Mouse (Mus musculus) neutrophil, adult 83 days (primary cell): Measurements from ENCODE around the gene Entpd2. TPM values are rescaled to one million over a fixed set of nuclear protein-coding genes. Genes with fewer than 3 reads are reported as not detected.

Source experiments
- total RNA-seq, 2 experiments: library from RNA; stranded (reverse); gene quantifications; one replicate each; pipeline ENCODE4 v1.2.4; 2023

The Entpd2 gene
- total RNA-seq = not detected

GRCm38 (mm10) chr2:25395721-25396596, at the start of gene Entpd2:
Gene Entpd2, plus strand, starts transcription at chr2:25395874.

GRCm38 (mm10) chr2:25356208-25357079, 39.2 kb upstream of the Entpd2 start, which contains the start of gene Dpp7:
Gene Dpp7, minus strand, starts transcription at chr2:25356359.

GRCm38 (mm10) chr2:25365091-25365761, 30.4 kb upstream of the Entpd2 start, which contains the start of gene Uap1l1:
Gene Uap1l1, minus strand, starts transcription at chr2:25365682.

GRCm38 (mm10) chr2:25371764-25372643, 23.7 kb upstream of the Entpd2 start, which contains the start of gene Sapcd2:
Gene Sapcd2, plus strand, starts transcription at chr2:25372321.

GRCm38 (mm10) chr2:25399051-25399450, 3.4 kb downstream of the Entpd2 start, which contains the start of gene Npdc1:
Gene Npdc1, plus strand, starts transcription at chr2:25399351.

DNA sequence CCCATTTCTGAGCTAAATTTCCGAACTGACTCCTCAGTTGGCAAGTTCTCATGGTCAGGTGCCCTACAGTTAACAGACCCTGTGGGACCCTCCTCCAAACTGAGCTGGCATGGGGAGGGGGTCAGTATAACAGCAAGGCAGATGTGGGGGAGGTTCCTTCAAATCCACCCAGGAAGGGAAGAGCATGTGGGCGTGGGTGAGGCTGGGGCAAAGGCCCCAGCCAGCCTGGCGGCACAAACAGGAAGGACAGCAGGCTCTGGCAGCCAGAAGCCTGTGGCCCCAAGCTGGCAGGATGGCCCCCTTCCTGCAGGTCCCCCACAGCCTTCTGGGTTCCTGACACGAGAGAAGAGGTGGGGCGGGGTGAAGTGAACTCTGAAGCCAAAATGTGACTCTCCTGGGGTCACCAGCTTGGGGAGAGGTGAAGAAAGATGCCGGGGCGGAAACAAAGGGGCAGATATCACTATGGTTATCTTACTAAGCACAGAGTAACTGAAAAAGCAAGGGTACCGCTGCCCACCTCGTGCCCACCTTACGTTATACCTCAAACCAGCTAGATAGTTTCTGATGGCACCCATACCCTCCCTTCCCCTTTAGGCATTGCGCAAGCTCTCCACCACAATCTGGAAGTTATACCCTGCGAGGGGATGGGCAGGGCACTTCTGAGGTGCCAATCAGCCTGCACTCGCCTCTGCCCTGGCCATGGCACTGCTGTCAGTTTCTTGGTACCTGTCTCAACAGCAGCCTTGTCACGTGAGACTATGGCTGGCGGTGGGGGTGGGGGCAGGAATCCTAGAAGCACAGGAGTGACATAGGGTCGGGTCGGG, 27.1 kb downstream of the Entpd2 start, which contains the start of gene Fut7:
Gene Fut7 (plus strand): TSS at position 681 of the 824 bp plus-strand sequence.

DNA sequence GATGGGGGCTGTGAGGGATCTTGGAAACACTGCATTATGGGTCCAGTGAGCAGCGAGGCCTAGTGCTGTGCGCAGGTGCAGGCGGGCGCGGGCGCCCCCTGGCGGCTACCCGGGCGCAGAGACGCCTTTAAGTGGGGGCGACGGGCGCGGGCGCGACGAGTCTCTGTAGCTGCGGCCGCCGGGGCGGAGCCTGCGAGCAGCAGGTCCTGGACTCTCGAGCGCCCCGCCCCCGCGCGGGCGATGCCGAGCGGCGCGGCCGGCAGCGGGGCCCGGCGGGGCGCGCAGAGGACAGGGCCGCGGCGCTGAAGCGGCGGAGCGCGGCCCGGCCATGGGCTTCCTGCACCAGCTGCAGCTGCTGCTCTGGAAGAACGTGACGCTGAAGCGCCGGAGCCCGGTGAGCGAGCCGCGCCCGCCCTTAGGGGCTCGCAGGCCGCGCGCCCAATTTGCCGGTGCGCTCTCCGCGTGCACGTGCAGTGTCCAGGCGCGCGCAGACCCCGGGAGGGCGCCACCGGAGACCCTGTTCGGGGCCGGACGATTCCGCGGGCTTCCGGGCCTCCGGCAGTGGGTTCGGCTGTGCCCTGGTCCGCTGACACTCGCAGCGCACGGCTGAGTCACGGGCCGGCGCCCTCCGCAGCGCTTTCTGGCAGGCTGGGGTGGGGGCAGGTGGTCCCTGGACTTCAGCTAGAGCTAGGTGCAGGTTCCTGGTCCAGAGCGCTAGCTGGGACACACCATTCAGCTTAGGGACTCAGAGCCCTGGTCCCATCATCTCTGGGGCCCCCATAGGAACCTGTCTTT, 33.0 kb downstream of the Entpd2 start, which contains the start of gene Abca2:
Gene Abca2 (plus strand): TSS at position 262 of the 795 bp plus-strand sequence.

Other genes with a start within 250 kb of the Entpd2 start
- gene Nrarp, start 215.1 kb upstream of the Entpd2 start, total RNA-seq = 1 to 10 TPM in 1 of 2 experiments, under 1 TPM in 1; 0.86 to 1.8 TPM
- gene Tor4a, start 199.0 kb upstream of the Entpd2 start, total RNA-seq = 10 to 100 TPM; 40.2 to 43.9 TPM
- gene Nelfb, start 184.4 kb upstream of the Entpd2 start, total RNA-seq = 10 to 100 TPM; 54.4 to 55.1 TPM
- gene Stpg3, start 181.2 kb upstream of the Entpd2 start, total RNA-seq = under 1 TPM in 1 of 2 experiments, not detected in 1; 0.44 TPM
- not detected for gene Fam166a, start 177.1 kb upstream of the Entpd2 start, total RNA-seq
- 100 to 1,000 TPM; 295 to 367 TPM for gene Tubb4b, start 171.2 kb upstream of the Entpd2 start, total RNA-seq
- gene Slc34a3, start 161.5 kb upstream of the Entpd2 start, total RNA-seq = not detected
- not detected for gene Rnf224, start 159.1 kb upstream of the Entpd2 start, total RNA-seq
- under 1 TPM in 1 of 2 experiments, not detected in 1; 0.55 TPM for gene Rnf208, start 153.6 kb upstream of the Entpd2 start, total RNA-seq
- gene Cysrt1, start 153.4 kb upstream of the Entpd2 start, total RNA-seq = not detected
- gene AL732309.1, start 149.0 kb upstream of the Entpd2 start, total RNA-seq = 1 to 10 TPM; 1.2 to 3.4 TPM
- gene Tmem203, start 140.4 kb upstream of the Entpd2 start, total RNA-seq = 10 to 100 TPM; 16.7 to 17.8 TPM
- 10 to 100 TPM in 1 of 2 experiments, 1 to 10 TPM in 1; 9.3 to 13.0 TPM for gene Tprn, start 133.3 kb upstream of the Entpd2 start, total RNA-seq
- gene Ssna1, start 123.4 kb upstream of the Entpd2 start, total RNA-seq = 10 to 100 TPM; 65.3 to 70.3 TPM
- gene Anapc2, start 123.4 kb upstream of the Entpd2 start, total RNA-seq = 10 to 100 TPM; 67.8 to 79.9 TPM
- not detected for gene Tmem210, start 107.7 kb upstream of the Entpd2 start, total RNA-seq
- gene Lrrc26, start 106.0 kb upstream of the Entpd2 start, total RNA-seq = not detected
- gene Grin1, start 76.7 kb upstream of the Entpd2 start, total RNA-seq = not detected
- gene Man1b1, start 63.5 kb upstream of the Entpd2 start, total RNA-seq = 10 to 100 TPM; 35.1 to 42.7 TPM
- 10 to 100 TPM; 13.4 to 14.6 TPM for gene Dpp7, start 39.5 kb upstream of the Entpd2 start, total RNA-seq
- 10 to 100 TPM; 24.1 to 29.2 TPM for gene Uap1l1, start 30.2 kb upstream of the Entpd2 start, total RNA-seq
- gene Sapcd2, start 23.6 kb upstream of the Entpd2 start, total RNA-seq = 10 to 100 TPM in 1 of 2 experiments, 1 to 10 TPM in 1; 9.8 to 12.2 TPM
- gene Npdc1, start 3.5 kb downstream of the Entpd2 start, total RNA-seq = 1 to 10 TPM in 1 of 2 experiments, not detected in 1; 1.0 TPM
- 10 to 100 TPM; 20.7 to 24.1 TPM for gene Fut7, start 27.4 kb downstream of the Entpd2 start, total RNA-seq
- 10 to 100 TPM; 21.7 to 22.3 TPM for gene Abca2, start 32.8 kb downstream of the Entpd2 start, total RNA-seq
- gene Clic3, start 61.0 kb downstream of the Entpd2 start, total RNA-seq = not detected
- 10 to 100 TPM; 47.2 to 49.2 TPM for gene Paxx, start 65.2 kb downstream of the Entpd2 start, total RNA-seq
- gene Ptgds, start 74.2 kb downstream of the Entpd2 start, total RNA-seq = not detected
- gene Lcn12, start 98.0 kb downstream of the Entpd2 start, total RNA-seq = not detected
- gene Fbxw5, start 104.9 kb downstream of the Entpd2 start, total RNA-seq = 10 to 100 TPM; 25.2 to 34.4 TPM
- gene C8g, start 105.8 kb downstream of the Entpd2 start, total RNA-seq = under 1 TPM in 1 of 2 experiments, not detected in 1; 0.95 TPM
- gene Traf2, start 151.1 kb downstream of the Entpd2 start, total RNA-seq = 10 to 100 TPM; 21.7 to 24.5 TPM
- gene Edf1, start 162.0 kb downstream of the Entpd2 start, total RNA-seq = 100 to 1,000 TPM in 1 of 2 experiments, 10 to 100 TPM in 1; 97.5 to 101 TPM
- under 1 TPM; 0.51 to 0.99 TPM for gene Mamdc4, start 179.0 kb downstream of the Entpd2 start, total RNA-seq
- 1 to 10 TPM; 8.1 to 8.8 TPM for gene Phpt1, start 179.3 kb downstream of the Entpd2 start, total RNA-seq
- gene Ajm1, start 185.9 kb downstream of the Entpd2 start, total RNA-seq = not detected
- 10 to 100 TPM; 34.0 to 41.8 TPM for gene Rabl6, start 212.6 kb downstream of the Entpd2 start, total RNA-seq
- gene Ccdc183, start 221.8 kb downstream of the Entpd2 start, total RNA-seq = not detected
- gene Tmem141, start 226.1 kb downstream of the Entpd2 start, total RNA-seq = 1 to 10 TPM; 5.3 to 5.9 TPM
- 1 to 10 TPM in 1 of 2 experiments, under 1 TPM in 1; 0.79 to 1.7 TPM for gene Fcna, start 232.2 kb downstream of the Entpd2 start, total RNA-seq